Mouse (Mus musculus): ENCODE measurements around the gene Cutal. TPM values are rescaled to one million over a fixed set of nuclear protein-coding genes. Genes with fewer than 3 reads are reported as not detected.

Cutal gene
- polyA plus RNA-seq, 1 experiment from 2014 or later: 0.06 TPM

DNA sequence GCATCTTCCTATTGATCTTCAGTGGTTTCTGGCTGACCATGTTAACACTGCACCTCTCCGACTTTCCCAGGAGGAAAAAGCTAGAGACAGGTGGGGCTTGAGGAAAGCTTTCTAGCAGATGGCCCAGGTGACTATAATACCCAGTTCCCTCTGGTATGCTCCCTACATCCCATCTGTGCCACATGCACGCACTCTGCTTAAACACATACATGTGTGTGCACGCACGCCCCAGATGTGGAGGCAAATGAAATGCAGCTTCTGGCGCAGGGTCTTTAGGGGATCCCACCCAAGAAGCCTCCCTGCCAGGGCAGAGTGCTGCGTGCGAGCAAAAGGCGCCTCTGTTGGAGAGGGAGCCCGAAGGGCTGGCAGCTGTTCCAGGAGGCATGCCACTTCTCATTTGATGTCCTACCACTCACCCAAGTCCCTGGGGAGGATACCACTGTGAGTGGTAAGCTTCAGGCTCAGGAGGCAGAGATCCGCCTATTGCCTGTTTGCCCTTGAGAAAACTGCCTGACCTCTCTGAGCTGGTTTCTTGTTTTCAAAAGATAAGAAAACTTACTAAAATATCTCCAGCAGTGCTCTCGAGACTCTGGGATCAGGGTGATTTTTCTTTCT lies 67.0 kb downstream of the Cutal start:
- no peaks in the 10 kb centered on the region for H3K9me3 ChIP-seq (replicated peaks)
- H3K27ac ChIP-seq: no peak overlapping the region
- no peak overlapping the region for H3K4me3 ChIP-seq
- no peaks in the 10 kb centered on the region for H3K36me3 ChIP-seq
- peaks cover 32% of the 10 kb centered on the region; the same call in 1 of the 2 replicates for H3K27me3 ChIP-seq (ENCODE audit: low read depth, poor library complexity, severe bottlenecking)
- DNase-seq (ENCODE audit: low spot score): peak; percentile 47
- peaks cover 44% of the 10 kb centered on the region for H3K4me1 ChIP-seq
- WGBS: 78% methylated on average over 11 of the region's 11 CpGs

Other genes starting within 250 kb of the Cutal start
- 84.5 and 92.0 TPM in 2 replicates for gene Gapvd1, start 119.2 kb upstream of the Cutal start, polyA plus RNA-seq (2016; fragmentation: Nextera tagmentation; extraction: Ambion mirVana)
- gene Hspa5, start 102.4 kb upstream of the Cutal start, polyA plus RNA-seq (2016; fragmentation: Nextera tagmentation; extraction: Ambion mirVana): 841 and 852 TPM in 2 replicates
- gene Rabepk, start 74.5 kb upstream of the Cutal start, polyA plus RNA-seq (2016; fragmentation: Nextera tagmentation; extraction: Ambion mirVana): 42.8 and 43.6 TPM in 2 replicates
- 69.7 and 81.2 TPM in 2 replicates for gene Fbxw2, start 48.1 kb upstream of the Cutal start, polyA plus RNA-seq (2016; fragmentation: Nextera tagmentation; extraction: Ambion mirVana)
- gene Gm34653, start 41.4 kb upstream of the Cutal start, polyA plus RNA-seq (2016; fragmentation: Nextera tagmentation; extraction: Ambion mirVana): not detected in 2 replicates
- 128 and 131 TPM in 2 replicates for gene Psmd5, start 572 bp downstream of the Cutal start, polyA plus RNA-seq (2016; fragmentation: Nextera tagmentation; extraction: Ambion mirVana)
- 0.50 and 0.60 TPM in 2 replicates for gene Phf19, start 39.6 kb downstream of the Cutal start, polyA plus RNA-seq (2016; fragmentation: Nextera tagmentation; extraction: Ambion mirVana)
- not detected in 2 replicates for gene Traf1, start 87.4 kb downstream of the Cutal start, polyA plus RNA-seq (2016; fragmentation: Nextera tagmentation; extraction: Ambion mirVana)
- not detected in 2 replicates for gene Hc, start 187.0 kb downstream of the Cutal start, polyA plus RNA-seq (2016; fragmentation: Nextera tagmentation; extraction: Ambion mirVana)
- gene AI182371, start 227.1 kb downstream of the Cutal start, polyA plus RNA-seq (2016; fragmentation: Nextera tagmentation; extraction: Ambion mirVana): 0.45 TPM in 1 of 2 replicates, not detected in the other
- gene Cntrl, start 235.1 kb downstream of the Cutal start, polyA plus RNA-seq (2016; fragmentation: Nextera tagmentation; extraction: Ambion mirVana): 22.4 and 31.2 TPM in 2 replicates